Mouse (Mus musculus) midbrain, embryonic 11.5 days (tissue): Measurements from ENCODE around the gene Phf12. TPM values are rescaled to one million over a fixed set of nuclear protein-coding genes. Genes with fewer than 3 reads are reported as not detected.
"Not testable (repeated sequence)": the region's sequence is repeated elsewhere in the genome, so short reads cannot be mapped to it uniquely, and the experiment has no call there.

Source experiments
- ATAC-seq: fragments of 200-750 bp; cut with Nextera tagmentation; 2 replicates; pipeline ENCODE4 v1.8.0; 2017; ENCODE audit warnings: moderate TSS enrichment, moderate library complexity; ENCODE audit not compliant: low FRiP score
- DNase-seq: peaks from one replicate; pipeline ENCODE4 v3.0.0; 2015; ENCODE audit warnings: low spot score; ENCODE audit errors: missing footprints
- H3K27ac ChIP-seq: fragments of 300-500 bp; sonication (generic); 2 replicates; pipeline ENCODE4 v1.5.1; 2014; ENCODE audit warnings: low read depth, low read length
- H3K27me3 ChIP-seq: fragments of 300-500 bp; sonication (generic); 2 replicates; pipeline ENCODE4 v1.6.1; 2014; ENCODE audit warnings: mild to moderate bottlenecking, low read length, moderate library complexity, mixed read lengths; ENCODE audit not compliant: control insufficient read depth, insufficient read depth
- H3K36me3 ChIP-seq: fragments of 300-500 bp; sonication (generic); 2 replicates; pipeline ENCODE4 v1.6.1; 2014; ENCODE audit warnings: mild to moderate bottlenecking, low read length, moderate library complexity, mixed read lengths; ENCODE audit not compliant: control insufficient read depth, insufficient read depth
- H3K4me1 ChIP-seq: fragments of 300-500 bp; sonication (generic); 2 replicates; pipeline ENCODE4 v1.6.1; 2014; ENCODE audit warnings: low read length; ENCODE audit not compliant: control insufficient read depth, insufficient read depth
- H3K4me2 ChIP-seq: fragments of 300-500 bp; sonication (generic); 2 replicates; pipeline ENCODE4 v1.6.1; 2014; ENCODE audit warnings: mild to moderate bottlenecking, moderate library complexity
- H3K4me3 ChIP-seq: fragments of 300-500 bp; sonication (generic); 2 replicates; pipeline ENCODE4 v1.5.1; 2014; ENCODE audit warnings: low read depth, low read length
- H3K9ac ChIP-seq: fragments of 300-500 bp; sonication (generic); 2 replicates; pipeline ENCODE4 v1.6.1; 2014; ENCODE audit warnings: low read length
- H3K9me3 ChIP-seq: fragments of 300-500 bp; sonication (generic); 2 replicates; pipeline ENCODE4 v1.6.1; 2016; ENCODE audit warnings: low read length; ENCODE audit not compliant: control insufficient read depth
- WGBS: fragments of 180-500 bp; shearing (Covaris S2); extraction: QIAGEN DNeasy Blood & Tissue Kit; methylation state at CpG from one replicate; pipeline ENCODE4 v1.1.7; 2014; 5-methylcytosine and 5-hydroxymethylcytosine counted together
- polyA plus RNA-seq: library from polyadenylated mRNA; unstranded; fragments of >200 nt; fragmentation: Nextera tagmentation; extraction: Ambion mirVana; gene quantifications from 2 replicates; pipeline ENCODE4 v1.2.1, GENCODE M21; 2014

Gene Phf12
- polyA plus RNA-seq, 1 experiment from 2014 or later, result 18.0 TPM

- ATAC-seq (no peak), DNase-seq (no peak)
- WGBS, result 95% methylated on average over 23 of the region's 23 CpGs
- Histone ChIP-seq H3K9me3 (no peaks in the 10 kb centered on the region), H3K4me2 (no peak overlapping the region), H3K27ac (no peak overlapping the region), H3K9ac (no peak overlapping the region), H3K27me3 (no peaks in the 10 kb centered on the region), H3K4me1 (peaks cover 19% of the 10 kb centered on the region), H3K4me3 (no peak overlapping the region), H3K36me3 (peaks cover 4% of the 10 kb centered on the region; the same call in 1 of the 2 replicates)
Observed at GRCm38 (mm10) chr11:78033931-78034617, 51.5 kb downstream of the Phf12 start.

GRCm38 (mm10) chr11:78036791-78037190 lies 54.2 kb downstream of the Phf12 start:
- DNase-seq, result no peak
- Histone ChIP-seq H3K9me3 (no peaks in the 10 kb centered on the region), H3K4me1 (peaks cover 18% of the 10 kb centered on the region), H3K9ac (no peak overlapping the region), H3K4me2 (no peak overlapping the region), H3K27me3 (no peaks in the 10 kb centered on the region), H3K36me3 (peaks cover 4% of the 10 kb centered on the region; the same call in 1 of the 2 replicates), H3K27ac (no peak overlapping the region), H3K4me3 (no peak overlapping the region)
- 84% methylated on average over 10 of the region's 10 CpGs for WGBS
- ATAC-seq, result no peak

DNA sequence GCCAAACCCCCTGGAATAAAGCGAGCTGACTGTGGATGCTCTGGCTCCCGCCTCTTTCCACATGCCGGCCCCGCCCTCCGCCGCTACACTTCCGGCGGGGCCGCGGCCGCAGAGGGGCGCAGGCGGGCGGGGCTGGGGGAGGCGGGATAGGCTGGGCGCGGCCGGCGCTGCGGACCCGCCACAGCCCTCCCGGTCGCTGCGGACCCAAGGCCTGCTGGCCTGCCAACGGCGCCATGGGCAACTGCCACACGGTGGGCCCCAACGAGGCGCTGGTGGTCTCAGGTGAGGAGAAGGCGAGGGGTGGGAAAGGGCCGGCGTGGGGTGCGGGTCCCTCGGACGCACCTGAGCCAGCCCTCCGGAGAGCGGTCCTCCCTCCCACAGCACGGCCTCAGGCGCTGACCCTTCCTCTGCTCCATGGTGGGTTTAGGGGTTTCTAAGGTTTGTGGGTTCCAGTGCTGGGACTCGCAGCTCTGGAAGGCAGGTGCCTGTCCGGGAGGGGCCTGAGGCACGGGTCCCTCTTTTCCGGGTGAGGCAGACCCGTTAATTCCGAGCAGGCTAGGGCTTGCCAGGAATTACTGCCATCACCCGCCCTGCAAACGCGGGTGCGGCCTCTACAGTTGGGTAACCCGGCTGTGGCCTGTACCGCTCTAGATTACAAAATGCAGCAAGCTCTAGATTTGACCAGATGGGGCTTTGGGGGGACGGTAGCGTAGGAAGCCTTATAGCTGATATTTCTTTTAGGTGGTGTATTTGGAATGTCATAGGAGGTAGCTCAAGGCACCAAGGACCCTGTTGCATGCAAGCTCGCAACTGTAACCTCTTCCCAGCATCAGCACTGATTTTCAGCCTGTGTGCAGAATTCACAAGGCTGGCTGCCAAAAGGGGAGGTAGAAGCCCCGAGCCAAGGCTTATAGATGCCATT lies 55.5 kb downstream of the Phf12 start, which contains the start of gene Flot2:
Flot2 (plus strand) TSS at position 101 of the 922 bp plus-strand sequence.
- Histone ChIP-seq H3K36me3 (peaks cover 4% of the 10 kb centered on the region; the same call in 1 of the 2 replicates), H3K27ac (peak within 1 kb of the TSS; percentile 41; the same call in 1 of the 2 replicates), H3K9ac (peak within 1 kb of the TSS; percentile 94), H3K9me3 (no peaks in the 10 kb centered on the region), H3K27me3 (no peaks in the 10 kb centered on the region), H3K4me1 (peaks cover 12% of the 10 kb centered on the region), H3K4me2 (peak within 1 kb of the TSS; percentile 70), H3K4me3 (peak within 1 kb of the TSS; percentile 62)
- ATAC-seq (peak; percentile 94), DNase-seq (peak; percentile 98)
- 4% methylated on average over 55 of the region's 55 CpGs for WGBS

- Histone ChIP-seq H3K36me3 (no peaks in the 10 kb centered on the region), H3K4me2 (no peak overlapping the region), H3K9ac (no peak overlapping the region), H3K27ac (no peak overlapping the region), H3K27me3 (no peaks in the 10 kb centered on the region), H3K4me1 (peaks cover 12% of the 10 kb centered on the region), H3K4me3 (no peak overlapping the region), H3K9me3 (no peaks in the 10 kb centered on the region)
- WGBS, result 74% methylated on average over 2 of the region's 2 CpGs
- no peak for ATAC-seq
- no peak for DNase-seq
Observed at GRCm38 (mm10) chr11:78040878-78041277, 58.3 kb downstream of the Phf12 start.

DNA sequence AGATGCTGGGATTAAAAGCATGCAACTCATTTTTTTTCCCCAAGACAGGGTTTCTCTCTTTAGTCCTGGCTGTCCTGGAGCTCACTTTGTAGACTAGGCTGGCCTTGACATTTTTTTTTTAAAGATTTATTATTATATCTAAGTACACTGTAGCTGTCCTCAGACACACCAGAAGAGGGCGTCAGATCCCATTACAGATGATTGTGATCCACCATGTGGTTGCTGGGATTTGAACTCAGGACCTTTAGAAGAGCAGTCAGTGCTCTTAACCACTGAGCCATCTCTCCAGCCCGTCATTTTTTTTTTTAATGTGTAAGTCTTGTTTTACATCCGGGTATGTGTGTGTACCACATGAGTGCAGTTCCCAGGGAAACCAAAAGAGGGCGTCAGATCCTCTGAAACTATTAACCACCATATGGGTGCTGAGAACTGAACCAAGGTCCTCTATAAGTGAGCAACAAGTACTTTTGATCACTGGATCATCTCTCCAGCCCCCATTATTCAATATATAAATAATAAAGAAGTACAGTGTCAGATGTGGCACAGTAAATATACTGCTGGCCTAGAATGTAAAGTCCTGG lies 59.8 kb downstream of the Phf12 start:
- H3K4me3 ChIP-seq, H3K4me2 ChIP-seq, H3K9ac ChIP-seq, DNase-seq, H3K9me3 ChIP-seq, H3K36me3 ChIP-seq, H3K27me3 ChIP-seq, H3K27ac ChIP-seq, ATAC-seq: not testable (repeated sequence)
- 89% methylated on average over 4 of the region's 4 CpGs for WGBS
- peaks cover 12% of the 10 kb centered on the region for H3K4me1 ChIP-seq

GRCm38 (mm10) chr11:78044758-78045251 lies 62.3 kb downstream of the Phf12 start:
- H3K27me3 ChIP-seq, result no peaks in the 10 kb centered on the region
- ATAC-seq, result no peak
- H3K4me1 ChIP-seq, result no peaks in the 10 kb centered on the region
- no peak overlapping the region for H3K9ac ChIP-seq
- H3K4me2 ChIP-seq, result no peak overlapping the region
- no peak for DNase-seq
- WGBS, result 90% methylated on average over 5 of the region's 5 CpGs
- H3K36me3 ChIP-seq, result no peaks in the 10 kb centered on the region
- H3K27ac ChIP-seq, result no peak overlapping the region
- no peak overlapping the region for H3K4me3 ChIP-seq
- no peaks in the 10 kb centered on the region for H3K9me3 ChIP-seq

GRCm38 (mm10) chr11:78048637-78049036 lies 66.1 kb downstream of the Phf12 start:
- H3K27ac ChIP-seq, H3K9me3 ChIP-seq, H3K9ac ChIP-seq, ATAC-seq, H3K4me3 ChIP-seq, H3K36me3 ChIP-seq, H3K4me2 ChIP-seq, H3K4me1 ChIP-seq, DNase-seq, H3K27me3 ChIP-seq: not testable (repeated sequence)
- WGBS, result 95% methylated on average over 2 of the region's 4 CpGs

- ATAC-seq (no peak), DNase-seq (no peak)
- 95% methylated on average over 8 of the region's 8 CpGs for WGBS
- Histone ChIP-seq H3K27me3 (no peaks in the 10 kb centered on the region), H3K9ac (no peak overlapping the region), H3K4me2 (no peak overlapping the region), H3K36me3 (peaks cover 8% of the 10 kb centered on the region; the same call in 1 of the 2 replicates), H3K27ac (no peak overlapping the region), H3K4me3 (no peak overlapping the region), H3K9me3 (no peaks in the 10 kb centered on the region), H3K4me1 (no peaks in the 10 kb centered on the region)
Observed at GRCm38 (mm10) chr11:78053078-78053477, 70.5 kb downstream of the Phf12 start.
